Mouse (Mus musculus) neural tube, embryonic 12.5 days (tissue): ENCODE results near the gene Abhd16b. TPM values are rescaled to one million over a fixed set of nuclear protein-coding genes. Genes with fewer than 3 reads are reported as not detected.
"Not testable (repeated sequence)": the region's sequence is repeated elsewhere in the genome, so short reads cannot be mapped to it uniquely, and the experiment has no call there.

Source experiments
- ATAC-seq: fragments of 200-750 bp; cut with Nextera tagmentation; 2 replicates; pipeline ENCODE4 v1.8.0; 2017; ENCODE audit warnings: low read depth, mild to moderate bottlenecking, moderate TSS enrichment, moderate library complexity; ENCODE audit not compliant: low FRiP score
- H3K27ac ChIP-seq: fragments of 300-500 bp; sonication (generic); 2 replicates; pipeline ENCODE4 v1.5.1; 2016
- H3K27me3 ChIP-seq: fragments of 300-500 bp; sonication (generic); replicated peaks from 2 replicates; pipeline ENCODE4 v1.6.1; 2016; ENCODE audit warnings: mild to moderate bottlenecking
- H3K36me3 ChIP-seq: fragments of 300-500 bp; sonication (generic); 2 replicates; pipeline ENCODE4 v1.6.1; 2016; ENCODE audit warnings: mild to moderate bottlenecking
- H3K4me1 ChIP-seq: fragments of 300-500 bp; sonication (generic); 2 replicates; pipeline ENCODE4 v1.6.1; 2016
- H3K4me2 ChIP-seq: fragments of 300-500 bp; sonication (generic); replicated peaks from 2 replicates; pipeline ENCODE4 v1.6.1; 2016; ENCODE audit warnings: mild to moderate bottlenecking
- H3K4me3 ChIP-seq: fragments of 300-500 bp; sonication (generic); 2 replicates; pipeline ENCODE4 v1.5.1; 2016
- H3K9ac ChIP-seq: fragments of 300-500 bp; sonication (generic); 2 replicates; pipeline ENCODE4 v1.6.1; 2016; ENCODE audit warnings: mild to moderate bottlenecking
- H3K9me3 ChIP-seq: fragments of 300-500 bp; sonication (generic); 2 replicates; pipeline ENCODE4 v1.6.1; 2016; ENCODE audit warnings: mild to moderate bottlenecking
- WGBS: fragments of 180-500 bp; shearing (Covaris S2); methylation state at CpG from one replicate; pipeline ENCODE4 v1.1.7; 2016; 5-methylcytosine and 5-hydroxymethylcytosine counted together
- polyA plus RNA-seq: library from polyadenylated mRNA; unstranded; fragments of >200 nt; fragmentation: Nextera tagmentation; extraction: Ambion mirVana; gene quantifications from 2 replicates; pipeline ENCODE4 v1.2.1, GENCODE M21; 2016

Gene Abhd16b
- polyA plus RNA-seq, 1 experiment from 2014 or later: 0.14 TPM

- H3K4me1 ChIP-seq: peaks cover 14% of the 10 kb centered on the region
- ATAC-seq: no peak
- H3K36me3 ChIP-seq: no peaks in the 10 kb centered on the region
- no peak overlapping the region for H3K4me2 ChIP-seq
- 24% methylated on average over 7 of the region's 7 CpGs for WGBS
- H3K9ac ChIP-seq: no peak overlapping the region
- no peak overlapping the region for H3K4me3 ChIP-seq
- no peaks in the 10 kb centered on the region for H3K9me3 ChIP-seq
- no peak overlapping the region for H3K27ac ChIP-seq
- no peaks in the 10 kb centered on the region; the same call in 1 of the 2 replicates for H3K27me3 ChIP-seq
Measured at GRCm38 (mm10) chr2:181491432-181492205, 1.4 kb upstream of the Abhd16b start.

- H3K4me2 ChIP-seq: no peak overlapping the region
- no peak for ATAC-seq
- no peak overlapping the region for H3K4me3 ChIP-seq
- peaks cover 8% of the 10 kb centered on the region for H3K4me1 ChIP-seq
- H3K9ac ChIP-seq: no peak overlapping the region
- H3K9me3 ChIP-seq: no peaks in the 10 kb centered on the region
- no peaks in the 10 kb centered on the region for H3K36me3 ChIP-seq
- no peak overlapping the region for H3K27ac ChIP-seq
- 55% methylated on average over 3 of the region's 3 CpGs for WGBS
- H3K27me3 ChIP-seq: no peaks in the 10 kb centered on the region; the same call in 1 of the 2 replicates
Measured at GRCm38 (mm10) chr2:181492206-181492605, 800 bp upstream of the Abhd16b start.

- Histone ChIP-seq H3K27ac (no peak overlapping the region), H3K9me3 (no peaks in the 10 kb centered on the region), H3K4me1 (peaks cover 7% of the 10 kb centered on the region), H3K9ac (no peak overlapping the region), H3K4me2 (no peak overlapping the region), H3K27me3 (no peaks in the 10 kb centered on the region; the same call in 1 of the 2 replicates), H3K36me3 (no peaks in the 10 kb centered on the region; the same call in 1 of the 2 replicates), H3K4me3 (no peak overlapping the region)
- 82% methylated on average over 26 of the region's 26 CpGs for WGBS
- ATAC-seq: no peak
Measured at GRCm38 (mm10) chr2:181494266-181494945, 1.4 kb downstream of the Abhd16b start.

- H3K4me1 ChIP-seq, H3K4me3 ChIP-seq, H3K27ac ChIP-seq, ATAC-seq, H3K27me3 ChIP-seq, H3K9ac ChIP-seq, H3K9me3 ChIP-seq: not testable (repeated sequence)
- H3K36me3 ChIP-seq: peaks cover 13% of the 10 kb centered on the region
- WGBS: 64% methylated on average over 8 of the region's 8 CpGs
- H3K4me2 ChIP-seq: peak overlapping the region; percentile 98
Measured at GRCm38 (mm10) chr2:181495845-181496244, 2.8 kb downstream of the Abhd16b start.

- Histone ChIP-seq H3K4me3 (peak overlapping the region; percentile 89), H3K4me1 (peaks cover 7% of the 10 kb centered on the region), H3K27me3 (no peaks in the 10 kb centered on the region; the same call in 1 of the 2 replicates), H3K36me3 (peaks cover 17% of the 10 kb centered on the region), H3K4me2 (peak overlapping the region; percentile 98), H3K9me3 (no peaks in the 10 kb centered on the region), H3K9ac (peak overlapping the region; percentile 64), H3K27ac (no peak overlapping the region; the same call in 1 of the 2 replicates)
- ATAC-seq: peak; percentile 64
- 12% methylated on average over 8 of the region's 8 CpGs for WGBS
Measured at GRCm38 (mm10) chr2:181496281-181496680, 3.3 kb downstream of the Abhd16b start.

- H3K27ac ChIP-seq: peak within 1 kb of the TSS; percentile 77
- H3K4me3 ChIP-seq: peak within 1 kb of the TSS; percentile 89
- H3K4me1 ChIP-seq: peaks cover 7% of the 10 kb centered on the region
- peak within 1 kb of the TSS; percentile 98 for H3K4me2 ChIP-seq
- ATAC-seq: peak; percentile 98
- H3K27me3 ChIP-seq: no peaks in the 10 kb centered on the region; the same call in 1 of the 2 replicates
- peak within 1 kb of the TSS; percentile 90 for H3K9ac ChIP-seq
- H3K9me3 ChIP-seq: no peaks in the 10 kb centered on the region
- 1% methylated on average over 46 of the region's 46 CpGs for WGBS
- H3K36me3 ChIP-seq: peaks cover 23% of the 10 kb centered on the region
Measured at GRCm38 (mm10) chr2:181496831-181497547, 4.0 kb downstream of the Abhd16b start, which contains the start of gene Tpd52l2. Tpd52l2 (plus strand) TSS chr2:181497142.

- peaks cover 7% of the 10 kb centered on the region for H3K4me1 ChIP-seq
- no peaks in the 10 kb centered on the region; the same call in 1 of the 2 replicates for H3K27me3 ChIP-seq
- no peaks in the 10 kb centered on the region for H3K9me3 ChIP-seq
- peak; percentile 48 for ATAC-seq
- H3K4me2 ChIP-seq: peak overlapping the region; percentile 98
- WGBS: under 1% methylated on average over 12 of the region's 12 CpGs
- peak overlapping the region; percentile 77 for H3K27ac ChIP-seq
- peak overlapping the region; percentile 90 for H3K9ac ChIP-seq
- H3K4me3 ChIP-seq: peak overlapping the region; percentile 89
- peaks cover 28% of the 10 kb centered on the region for H3K36me3 ChIP-seq
Measured at GRCm38 (mm10) chr2:181497548-181497875, 4.5 kb downstream of the Abhd16b start.

- ATAC-seq: no peak
- Histone ChIP-seq H3K36me3 (peaks cover 38% of the 10 kb centered on the region), H3K27ac (no peak overlapping the region), H3K9ac (no peak overlapping the region), H3K4me1 (peaks cover 7% of the 10 kb centered on the region), H3K4me2 (peak overlapping the region; percentile 24; the same call in 1 of the 2 replicates), H3K4me3 (no peak overlapping the region), H3K9me3 (no peaks in the 10 kb centered on the region), H3K27me3 (no peaks in the 10 kb centered on the region)
- WGBS: 81% methylated on average over 4 of the region's 4 CpGs
Measured at GRCm38 (mm10) chr2:181498644-181499043, 5.6 kb downstream of the Abhd16b start.

- no peak for ATAC-seq
- no peaks in the 10 kb centered on the region for H3K27me3 ChIP-seq
- no peak overlapping the region for H3K4me3 ChIP-seq
- H3K9me3 ChIP-seq: no peaks in the 10 kb centered on the region
- no peak overlapping the region for H3K27ac ChIP-seq
- 88% methylated on average over 2 of the region's 2 CpGs for WGBS
- no peak overlapping the region for H3K4me2 ChIP-seq
- H3K4me1 ChIP-seq: no peaks in the 10 kb centered on the region
- no peak overlapping the region for H3K9ac ChIP-seq
- H3K36me3 ChIP-seq: peaks cover 73% of the 10 kb centered on the region
Measured at GRCm38 (mm10) chr2:181509191-181509590, 16.2 kb downstream of the Abhd16b start.

- no peaks in the 10 kb centered on the region for H3K9me3 ChIP-seq
- H3K4me3 ChIP-seq: no peak overlapping the region
- H3K36me3 ChIP-seq: peaks cover 83% of the 10 kb centered on the region
- no peak overlapping the region for H3K4me2 ChIP-seq
- H3K27me3 ChIP-seq: no peaks in the 10 kb centered on the region
- no peak overlapping the region for H3K9ac ChIP-seq
- no peak overlapping the region for H3K27ac ChIP-seq
- no peak for ATAC-seq
- H3K4me1 ChIP-seq: no peaks in the 10 kb centered on the region
- WGBS: 94% methylated on average over 8 of the region's 8 CpGs
Measured at GRCm38 (mm10) chr2:181511231-181511630, 18.2 kb downstream of the Abhd16b start.

GRCm38 (mm10) chr2:181519201-181519600, 26.2 kb downstream of the Abhd16b start:
- peaks cover 24% of the 10 kb centered on the region for H3K4me1 ChIP-seq
- H3K4me3 ChIP-seq: peak overlapping the region; percentile 96; the same call in 1 of the 2 replicates
- no peaks in the 10 kb centered on the region for H3K27me3 ChIP-seq
- peak overlapping the region; percentile 92 for H3K9ac ChIP-seq
- no peaks in the 10 kb centered on the region for H3K9me3 ChIP-seq
- peak overlapping the region; percentile 98 for H3K27ac ChIP-seq
- no peak for ATAC-seq
- WGBS: 77% methylated on average over 3 of the region's 3 CpGs
- peak overlapping the region; percentile 62 for H3K4me2 ChIP-seq
- peaks cover 29% of the 10 kb centered on the region for H3K36me3 ChIP-seq
